Mouse (Mus musculus) G1E (cell line): ENCODE results near the gene Mon2.

Source experiments
- CTCF ChIP-seq: IDR thresholded peaks from 2 replicates; pipeline ENCODE4 v1.5.1; 2012; ENCODE audit warnings: low read depth, low read length, inconsistent platforms, mixed read lengths
- TAL1 ChIP-seq: conservative IDR thresholded peaks from 2 replicates; pipeline ENCODE4 v1.6.1; 2012; ENCODE audit warnings: low read depth, low read length, inconsistent platforms, mixed read lengths

- TF ChIP-seq CTCF: no peak
- no peak for TF ChIP-seq TAL1
Measured at GRCm38 (mm10) chr10:123039936-123040335, 36.4 kb downstream of the Mon2 start.
